Mouse (Mus musculus): ENCODE data around the gene Rftn1.

The Rftn1 gene

GRCm38 (mm10) chr17:50066822-50067713, 123.4 kb downstream of the Rftn1 start:
- no peak for DNase-seq (ENCODE audit: low spot score in 2 of 2)

DNA sequence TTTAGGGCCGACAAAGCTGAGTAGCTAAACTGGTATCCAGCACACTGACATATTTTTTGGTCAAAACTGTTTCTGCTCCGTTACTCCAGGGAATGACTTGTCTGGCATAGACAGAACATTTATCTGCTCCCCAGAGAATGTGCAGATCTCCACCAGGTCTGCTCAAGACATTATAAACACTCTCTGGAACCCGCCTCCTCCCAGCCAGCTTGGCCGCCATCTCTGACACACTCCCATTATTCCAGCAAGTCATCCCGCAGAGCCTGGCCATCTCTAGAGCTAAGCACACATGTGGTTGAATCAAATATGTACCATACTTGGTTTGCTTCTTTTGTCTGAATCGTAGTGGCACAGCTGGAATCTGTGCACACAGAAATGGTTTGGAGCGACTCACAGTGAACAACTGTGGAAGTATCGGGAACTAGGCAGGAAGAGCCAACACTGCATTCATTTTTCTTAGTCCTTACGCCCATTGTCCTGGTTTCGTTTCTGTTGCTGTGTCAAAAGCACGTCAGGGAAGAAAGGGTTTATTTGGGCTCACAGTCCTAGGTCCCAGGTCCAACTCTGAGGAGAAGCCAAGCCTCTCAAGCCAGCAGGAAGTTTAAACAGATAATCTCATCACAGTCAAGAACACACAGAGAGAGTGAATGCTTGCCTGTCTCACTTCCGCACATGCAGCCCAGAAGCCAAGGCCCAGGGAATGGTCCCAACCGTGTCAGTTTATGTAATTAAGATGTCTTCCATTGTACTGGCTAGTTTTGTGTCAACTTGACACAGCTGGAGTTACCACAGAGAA, 126.4 kb downstream of the Rftn1 start:
- DNase-seq (ENCODE audit: low spot score in 2 of 2) = peak; percentile 53 to 67

- peak; percentile 66 to 80 for DNase-seq (ENCODE audit: low spot score in 2 of 2)
These were observed 127.8 kb downstream of the Rftn1 start for GRCm38 (mm10) chr17:50062649-50063048.

- DNase-seq (ENCODE audit: low spot score in 2 of 2) = no peak
These were observed 129.0 kb downstream of the Rftn1 start for GRCm38 (mm10) chr17:50061446-50061845.

DNA sequence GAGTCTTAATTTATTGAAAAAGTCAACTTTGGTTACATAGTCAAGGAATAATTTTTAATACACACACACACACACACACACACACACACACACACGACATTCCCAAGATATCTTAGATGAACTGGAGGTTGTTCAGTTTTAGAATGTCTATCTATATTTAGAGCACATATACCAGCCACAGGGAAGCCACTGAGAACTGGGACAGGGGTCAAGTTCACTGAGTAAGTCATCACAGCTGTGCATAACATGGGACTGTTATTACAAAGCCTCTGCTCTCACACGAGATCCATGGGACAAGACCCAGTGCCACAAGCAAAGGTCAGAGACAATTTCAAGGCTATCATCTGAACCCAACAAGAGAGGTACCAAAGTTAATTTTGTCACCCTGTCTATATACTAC, 130.3 kb downstream of the Rftn1 start:
- peak; percentile 50 for DNase-seq (ENCODE audit: low spot score in 2 of 2)

DNA sequence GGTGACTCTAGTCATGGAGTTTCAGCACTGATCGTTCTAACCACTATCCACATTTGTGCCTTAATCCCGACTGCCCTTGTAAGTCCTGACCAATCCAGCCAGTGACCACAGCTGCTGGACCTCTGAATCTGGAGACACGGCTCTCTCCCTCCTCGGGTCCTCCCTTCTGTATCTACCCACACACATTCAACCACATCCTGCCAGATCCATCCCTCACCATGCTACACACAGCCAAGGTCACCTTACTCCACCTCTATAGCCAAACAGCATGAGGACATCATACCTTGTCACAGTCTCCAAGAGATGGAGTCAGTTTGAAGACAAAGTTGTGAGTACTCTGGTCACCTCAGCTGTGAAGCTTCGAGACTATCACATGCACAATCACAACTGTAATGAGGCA, 131.1 kb downstream of the Rftn1 start:
- DNase-seq (ENCODE audit: low spot score in 2 of 2) = no peak

- DNase-seq (ENCODE audit: low spot score in 2 of 2) = no peak
These were observed 135.2 kb downstream of the Rftn1 start for GRCm38 (mm10) chr17:50055154-50055756.

DNA sequence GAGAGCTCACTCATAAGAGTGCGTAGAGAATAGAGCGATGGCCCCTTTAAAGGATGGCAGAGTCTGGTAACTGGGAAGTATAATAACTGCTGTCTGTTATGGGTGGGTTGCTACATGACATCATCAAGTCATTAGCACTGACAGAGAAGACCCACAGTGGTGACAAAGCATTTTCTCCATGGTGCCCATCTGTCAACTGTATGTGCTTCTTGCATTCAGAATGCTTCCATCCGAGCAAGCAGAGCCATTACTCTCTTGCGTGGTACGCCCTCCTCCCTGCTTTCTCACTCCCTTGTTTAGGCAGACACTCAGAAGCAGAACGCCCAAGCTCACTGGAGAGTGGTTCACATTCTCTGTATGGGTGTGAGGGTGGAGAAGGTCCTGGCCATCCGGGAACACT, 135.9 kb downstream of the Rftn1 start:
- no peak for DNase-seq (ENCODE audit: low spot score in 2 of 2)

DNA sequence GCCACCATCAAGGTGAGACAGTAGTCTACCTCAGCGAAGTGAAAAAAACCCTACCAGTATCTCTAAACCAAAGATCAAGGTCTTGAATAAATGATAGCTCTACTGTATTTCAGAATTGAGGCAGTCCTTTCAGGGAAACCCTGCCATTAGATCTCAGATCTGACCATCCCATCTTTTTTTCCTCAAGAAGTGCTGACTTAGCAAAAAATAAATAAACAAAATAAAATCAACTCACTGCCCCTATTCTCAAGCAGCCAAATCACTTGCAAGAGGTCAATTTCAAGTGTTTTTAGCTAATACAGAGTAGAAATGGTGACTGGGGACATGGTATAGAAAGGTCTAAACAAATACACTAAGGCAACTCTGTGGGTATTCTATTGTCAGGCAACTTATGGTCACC, 136.5 kb downstream of the Rftn1 start:
- DNase-seq (ENCODE audit: low spot score in 2 of 2) = no peak

DNA sequence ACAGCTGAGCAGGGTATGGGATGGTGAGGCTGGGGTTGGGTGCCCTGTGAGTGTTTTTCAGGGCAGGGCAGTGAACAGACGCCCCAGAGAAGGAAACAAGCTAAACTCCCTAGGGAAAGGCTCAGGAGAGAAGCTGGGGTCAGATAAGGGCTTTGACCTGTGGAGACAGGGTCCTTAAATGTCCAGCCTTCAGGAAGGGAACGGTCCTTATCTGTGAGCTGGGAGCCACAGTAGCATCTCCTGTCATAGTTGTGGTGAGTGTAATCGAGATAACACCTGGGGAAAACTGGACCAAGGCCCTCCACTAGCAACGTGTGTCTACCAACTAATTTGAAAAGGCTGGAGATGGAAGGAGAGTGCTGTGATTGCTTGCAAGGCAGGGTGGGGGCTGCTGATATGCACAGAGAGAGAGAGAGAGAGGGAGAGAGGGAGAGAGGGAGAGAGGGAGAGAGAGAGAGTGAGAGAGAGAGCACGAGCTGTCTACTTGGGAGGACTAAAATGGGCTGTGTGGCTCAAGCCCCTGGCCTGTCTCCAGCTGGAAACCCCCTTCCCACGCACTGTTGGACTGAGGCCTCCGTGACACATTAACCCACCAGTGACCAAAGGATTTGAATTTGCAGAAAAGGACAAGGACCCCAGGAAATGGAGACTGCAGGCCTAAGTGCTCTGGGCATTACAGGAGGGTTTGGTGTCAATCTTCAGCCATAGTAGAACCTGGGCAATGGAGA, 137.6 kb downstream of the Rftn1 start:
- peak; percentile 39 to 72 for DNase-seq (ENCODE audit: low spot score in 2 of 2)

GRCm38 (mm10) chr17:50050456-50050855, 140.0 kb downstream of the Rftn1 start:
- DNase-seq (ENCODE audit: low spot score in 2 of 2) = no peak

DNA sequence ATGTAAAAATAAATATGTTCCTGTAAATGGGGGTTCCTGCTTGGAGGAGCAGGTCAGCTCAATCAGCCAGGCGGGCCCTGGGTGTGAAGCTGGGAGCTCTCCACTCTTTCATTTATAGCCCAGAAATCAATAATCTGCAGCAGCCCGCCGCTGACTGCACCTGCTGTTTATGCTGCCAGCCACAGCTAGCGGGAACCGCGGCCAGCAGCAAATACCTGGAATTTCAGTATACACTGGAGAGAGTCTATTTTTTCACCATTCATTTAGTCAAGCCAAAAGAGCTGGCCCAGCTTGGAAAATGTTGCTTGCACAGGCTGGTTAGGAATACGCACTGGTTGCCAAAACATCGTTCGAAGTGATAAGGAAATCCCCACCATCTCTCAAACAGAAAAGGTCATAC, 142.3 kb downstream of the Rftn1 start:
- peak; percentile 39 to 46 for DNase-seq (ENCODE audit: low spot score in 2 of 2)

DNA sequence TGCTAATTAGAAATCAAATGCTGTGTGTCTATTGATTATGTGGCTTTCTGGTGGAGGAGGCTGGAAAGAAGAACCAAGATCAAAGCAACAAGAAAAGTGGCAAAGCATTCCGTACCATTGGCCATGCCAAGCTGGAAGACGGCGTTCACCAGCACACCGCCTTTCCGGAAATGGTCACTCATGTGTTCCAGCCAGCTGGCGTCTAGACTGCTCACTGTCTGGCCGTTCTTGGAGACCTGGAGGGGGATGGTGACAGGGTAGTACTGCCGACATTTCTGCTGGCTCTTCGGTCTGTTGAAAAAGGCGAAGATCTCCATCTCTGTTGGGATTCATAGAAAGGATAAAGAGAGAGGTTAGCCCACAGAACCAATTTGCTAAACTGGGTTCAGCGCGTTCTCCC, 143.3 kb downstream of the Rftn1 start:
- no peak for DNase-seq (ENCODE audit: low spot score in 2 of 2)

GRCm38 (mm10) chr17:50040727-50041410, 149.6 kb downstream of the Rftn1 start:
- no peak for DNase-seq (ENCODE audit: low spot score in 2 of 2)

DNA sequence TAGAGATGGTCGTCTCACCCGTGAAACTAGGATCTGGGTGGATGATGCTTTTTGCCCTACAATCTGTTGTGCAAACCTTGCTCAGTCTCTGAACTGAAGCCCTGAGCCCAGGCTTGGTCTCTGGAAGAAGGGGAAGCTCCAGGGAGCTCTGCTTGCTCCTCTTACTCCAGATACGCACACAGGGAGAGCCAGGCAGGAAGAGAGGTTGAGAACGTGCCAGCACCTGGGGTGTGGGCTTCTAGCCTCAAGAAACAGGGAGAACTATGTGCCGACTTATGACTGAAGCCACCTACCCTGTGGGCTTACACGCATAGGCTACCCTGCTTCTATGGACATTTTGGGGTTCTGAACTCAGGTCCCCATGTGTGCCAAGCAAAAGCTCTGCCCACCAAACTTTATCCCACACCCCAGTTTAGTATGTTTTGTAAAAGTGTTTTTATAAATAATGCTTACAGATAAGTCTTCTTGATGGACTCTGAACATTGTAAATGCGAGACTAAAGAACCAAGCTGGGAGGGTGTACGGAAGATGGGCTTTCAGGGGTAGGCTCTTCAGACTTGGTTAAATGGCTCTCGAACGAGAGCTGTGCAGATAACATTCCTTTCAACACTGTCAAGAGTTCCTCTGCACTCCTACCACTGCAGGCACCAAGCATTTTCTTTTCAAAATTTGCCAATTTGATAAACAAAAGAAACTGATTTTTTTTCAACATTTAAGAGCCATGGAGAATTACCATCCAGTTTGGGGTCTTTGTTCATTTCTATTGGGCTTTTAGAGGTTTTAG, 152.4 kb downstream of the Rftn1 start:
- DNase-seq (ENCODE audit: low spot score in 2 of 2) = no peak

- DNase-seq (ENCODE audit: low spot score in 2 of 2) = no peak
These were observed 153.1 kb downstream of the Rftn1 start for GRCm38 (mm10) chr17:50037416-50037815.

DNA sequence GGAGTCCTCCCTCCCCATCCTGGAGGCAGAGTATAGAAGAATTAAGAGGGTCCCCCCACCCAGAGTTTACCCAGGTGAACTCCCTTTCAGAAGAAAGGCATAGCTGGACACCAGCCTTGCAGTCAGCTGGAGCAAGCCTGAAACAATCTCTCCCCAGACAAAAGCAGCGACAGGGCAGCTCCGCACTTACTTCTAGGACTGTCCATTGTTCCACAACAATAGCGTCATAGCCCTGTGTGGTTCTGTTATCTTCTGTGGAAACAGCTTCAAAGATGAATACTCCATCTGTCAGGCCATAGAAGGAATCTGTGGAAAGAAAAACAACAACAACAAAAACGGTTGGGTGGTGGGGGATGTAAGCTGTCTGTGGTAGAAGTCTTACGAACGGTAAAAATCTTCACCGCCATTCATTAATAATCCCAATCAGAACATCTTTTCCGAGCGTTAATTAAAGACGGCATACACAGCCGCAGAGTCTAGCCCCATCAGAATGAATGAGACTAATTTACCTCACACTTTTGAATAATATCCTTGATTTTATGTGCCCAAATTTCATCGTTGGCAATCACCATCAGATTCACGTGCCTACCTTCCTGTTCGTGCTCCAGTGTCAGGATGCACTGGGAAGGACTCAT, 153.6 kb downstream of the Rftn1 start:
- DNase-seq (ENCODE audit: low spot score in 2 of 2) = no peak

- DNase-seq (ENCODE audit: low spot score in 2 of 2) = peak; percentile 32 to 64
These were observed 156.8 kb downstream of the Rftn1 start for GRCm38 (mm10) chr17:50033698-50034097.

GRCm38 (mm10) chr17:50031548-50032491, 158.7 kb downstream of the Rftn1 start:
- no peak for DNase-seq (ENCODE audit: low spot score in 2 of 2)
